Mouse (Mus musculus) T-cell, adult 2 months (primary cell): ENCODE measurements around the gene Synpo2l.
"Not testable (repeated sequence)": the region's sequence is repeated elsewhere in the genome, so short reads cannot be mapped to it uniquely, and the experiment has no call there.

ENCODE experiments used
- DNase-seq: peaks from one replicate; pipeline ENCODE4 v3.0.0; 2022; ENCODE audit warnings: low spot score

The Synpo2l gene

GRCm38 (mm10) chr14:20668154-20668810 is at the start of gene Synpo2l:
Synpo2l (minus strand) TSS chr14:20668354.
- DNase-seq: no peak

DNA sequence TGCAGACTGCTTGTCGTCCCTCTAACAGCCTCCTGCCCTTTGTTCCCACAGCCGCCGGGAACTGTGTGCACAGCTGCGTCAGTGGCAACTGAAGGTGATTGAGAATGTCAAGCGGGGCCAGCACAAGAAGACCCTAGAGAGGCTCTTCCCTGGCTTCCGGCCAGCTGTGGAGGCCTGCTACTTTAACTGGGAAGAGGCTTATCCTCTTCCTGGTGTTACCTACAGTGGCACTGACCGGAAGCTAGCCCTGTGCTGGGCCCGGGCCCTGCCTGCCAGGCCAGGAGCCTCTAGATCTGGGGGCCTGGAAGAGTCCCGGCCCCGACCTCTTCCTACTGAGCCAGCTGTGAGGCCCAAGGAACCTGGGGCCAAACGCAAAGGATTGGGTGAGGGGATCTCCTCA is 45.7 kb upstream of the Synpo2l start:
- DNase-seq: no peak

DNA sequence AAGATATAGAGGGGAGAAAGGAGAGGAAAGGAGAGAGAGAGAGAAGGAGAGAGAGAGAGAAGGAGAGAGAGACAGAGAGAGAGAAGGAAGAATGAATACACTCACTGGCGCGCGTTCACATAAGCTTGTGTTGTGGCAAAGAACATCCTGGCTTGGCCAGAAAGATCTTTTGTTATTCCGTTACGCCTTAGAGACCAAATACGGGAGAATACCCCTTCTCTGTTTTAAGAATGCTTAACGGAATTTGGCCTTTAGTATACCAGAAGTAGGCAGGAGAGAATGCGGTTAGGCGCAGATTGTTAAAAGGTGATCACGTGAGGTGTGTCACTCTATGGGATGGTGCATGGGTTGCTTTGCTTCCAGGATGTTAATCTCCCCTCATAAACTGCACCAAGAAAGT is 40.1 kb upstream of the Synpo2l start:
- peak; percentile 62 for DNase-seq

GRCm38 (mm10) chr14:20707201-20708190 is 39.3 kb upstream of the Synpo2l start, which contains the start of gene Zswim8:
Zswim8 (plus strand) TSS chr14:20707552.
- peak; percentile 62 for DNase-seq

- not testable (repeated sequence) for DNase-seq
Observed at GRCm38 (mm10) chr14:20703461-20703860, 35.3 kb upstream of the Synpo2l start.

- peak; percentile 73 for DNase-seq
Observed at GRCm38 (mm10) chr14:20702741-20703381, 34.7 kb upstream of the Synpo2l start, which contains the start of gene Chchd1. Chchd1 (plus strand) TSS chr14:20703006.

DNA sequence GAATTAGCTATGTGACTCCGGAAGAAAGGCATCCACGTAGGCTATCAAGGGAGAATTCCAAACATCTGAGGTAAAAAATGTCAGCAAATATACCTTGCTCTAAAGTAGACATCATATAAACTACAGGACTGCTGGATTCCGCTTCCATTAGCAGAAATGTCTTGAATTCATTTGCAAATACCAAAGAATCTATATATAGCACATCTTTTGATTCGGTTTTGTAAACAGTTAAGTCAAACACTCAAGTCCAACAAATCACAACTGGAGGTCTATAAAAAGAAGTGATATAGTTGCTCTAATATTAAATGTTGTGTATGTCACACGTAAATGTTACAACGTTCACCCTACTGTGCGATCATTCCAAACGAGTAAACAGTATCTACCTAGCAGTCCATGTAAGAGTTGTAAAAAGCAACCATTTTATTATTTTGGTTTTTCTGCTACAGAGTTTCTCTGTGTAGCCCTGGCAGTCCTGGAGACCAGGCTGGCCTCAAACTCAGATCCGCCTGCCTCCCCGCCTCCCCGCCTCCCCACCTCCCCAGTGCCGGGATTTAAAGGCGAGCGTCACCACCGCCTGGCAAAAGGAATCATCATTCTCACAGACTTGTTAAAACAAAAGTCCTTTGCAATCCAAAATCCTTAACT is 34.1 kb upstream of the Synpo2l start:
- no peak for DNase-seq

GRCm38 (mm10) chr14:20701554-20701953 is 33.4 kb upstream of the Synpo2l start:
- no peak for DNase-seq

DNA sequence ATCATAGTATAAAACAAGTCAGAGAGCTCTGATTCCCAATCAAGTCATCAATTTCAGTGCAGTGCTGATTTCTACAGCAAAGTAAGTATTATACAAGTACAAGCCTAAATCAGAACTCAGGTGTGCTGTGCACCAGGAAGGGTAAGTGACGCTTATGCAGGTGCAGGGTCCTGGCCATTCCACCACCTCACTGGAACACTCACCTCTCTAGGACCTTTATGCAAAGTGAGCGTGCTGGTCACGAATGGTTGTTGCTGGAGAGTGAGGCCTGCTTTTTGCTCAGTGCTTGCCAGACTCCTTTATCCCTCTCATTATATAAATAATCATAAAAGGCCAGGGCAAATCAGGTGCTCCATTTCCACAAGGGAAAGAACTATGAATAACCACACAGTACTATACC is 32.2 kb upstream of the Synpo2l start:
- DNase-seq: no peak

GRCm38 (mm10) chr14:20698515-20698914 is 30.4 kb upstream of the Synpo2l start:
- DNase-seq: no peak

DNA sequence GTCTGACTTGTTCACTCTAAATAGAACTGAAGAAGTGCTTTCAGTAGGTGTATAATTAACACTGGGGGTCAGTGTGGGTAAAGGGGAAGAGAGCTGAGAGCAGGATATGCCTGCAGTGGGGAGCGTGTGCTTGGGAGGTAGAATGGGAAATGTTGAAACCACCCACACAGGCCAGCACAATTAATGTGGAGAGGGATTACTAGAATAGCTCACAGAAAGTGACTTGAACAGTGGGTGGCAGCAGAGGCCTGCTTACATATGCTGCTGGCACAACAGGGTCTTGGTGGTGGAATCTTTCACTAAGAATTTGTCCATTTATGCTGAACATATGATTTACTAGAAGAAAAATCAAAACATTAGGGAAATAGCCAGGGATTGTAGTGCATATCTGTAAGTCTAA is 28.8 kb upstream of the Synpo2l start:
- peak; percentile 46 for DNase-seq

DNA sequence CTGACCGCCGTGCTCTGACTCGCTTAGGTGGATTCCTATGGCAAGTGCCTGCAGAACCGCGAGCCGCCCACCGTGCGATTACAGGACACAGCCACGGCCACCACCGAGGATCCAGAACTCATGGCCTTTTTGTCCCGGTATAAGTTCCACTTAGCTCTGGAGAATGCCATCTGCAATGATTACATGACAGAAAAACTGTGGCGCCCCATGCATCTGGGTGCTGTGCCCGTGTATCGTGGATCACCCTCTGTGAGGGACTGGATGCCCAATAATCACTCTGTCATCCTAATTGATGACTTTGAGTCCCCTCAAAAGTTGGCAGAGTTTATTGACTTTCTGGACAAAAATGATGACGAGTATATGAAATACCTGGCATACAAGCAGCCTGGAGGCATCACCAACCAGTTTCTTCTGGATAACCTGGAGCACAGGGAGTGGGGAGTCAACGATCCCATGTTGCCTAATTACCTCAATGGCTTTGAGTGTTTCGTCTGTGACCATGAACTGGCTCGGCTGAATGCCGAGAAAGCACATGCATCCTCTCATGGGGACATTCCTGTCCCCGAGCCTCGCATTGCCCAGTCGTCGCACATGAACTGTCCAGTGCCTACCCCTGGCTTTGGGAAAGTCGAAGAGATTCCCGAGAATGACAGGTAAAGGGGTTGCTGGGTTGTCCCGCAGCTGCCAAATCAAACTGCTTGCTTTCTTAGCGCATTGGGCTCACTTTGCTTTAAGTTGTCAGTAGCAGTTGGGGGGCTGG is 27.8 kb upstream of the Synpo2l start:
- no peak for DNase-seq

GRCm38 (mm10) chr14:20694884-20695760 is 27.0 kb upstream of the Synpo2l start, which contains the start of gene Fut11:
Fut11 (plus strand) TSS chr14:20694968.
- peak; percentile 87 for DNase-seq

DNA sequence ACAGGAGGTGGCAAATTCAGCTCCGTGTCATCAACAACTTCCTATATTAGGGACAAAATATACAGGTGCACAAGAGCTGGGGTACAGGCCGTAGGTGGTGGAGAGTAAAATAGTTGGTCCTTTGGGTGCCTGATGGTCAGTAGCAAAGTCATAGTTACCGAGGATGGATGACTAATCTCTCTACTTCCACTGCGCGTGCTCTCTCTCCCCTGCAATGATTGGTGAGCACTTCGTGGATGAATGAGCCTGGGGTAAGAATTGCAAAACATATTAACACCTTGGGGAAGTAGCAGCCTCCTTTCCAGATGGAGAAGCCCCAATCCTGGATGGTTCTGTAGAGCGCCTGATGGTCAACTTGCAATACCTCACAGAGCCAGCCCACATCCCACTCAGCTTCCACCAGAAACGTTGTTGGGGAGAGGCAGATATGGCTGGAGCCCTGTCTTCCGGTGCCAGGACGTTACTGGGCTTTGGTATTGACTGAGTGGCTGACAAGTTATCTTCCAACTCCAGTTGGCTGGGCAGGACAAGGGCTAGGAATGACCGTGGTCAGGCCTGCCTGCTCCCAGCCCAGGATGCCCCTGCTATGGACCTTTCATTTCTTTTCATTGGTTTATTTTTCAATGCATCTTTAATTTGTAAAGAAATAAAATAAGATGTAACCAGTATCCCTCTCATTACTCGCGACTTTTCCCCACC is 26.2 kb upstream of the Synpo2l start:
- DNase-seq: no peak

DNA sequence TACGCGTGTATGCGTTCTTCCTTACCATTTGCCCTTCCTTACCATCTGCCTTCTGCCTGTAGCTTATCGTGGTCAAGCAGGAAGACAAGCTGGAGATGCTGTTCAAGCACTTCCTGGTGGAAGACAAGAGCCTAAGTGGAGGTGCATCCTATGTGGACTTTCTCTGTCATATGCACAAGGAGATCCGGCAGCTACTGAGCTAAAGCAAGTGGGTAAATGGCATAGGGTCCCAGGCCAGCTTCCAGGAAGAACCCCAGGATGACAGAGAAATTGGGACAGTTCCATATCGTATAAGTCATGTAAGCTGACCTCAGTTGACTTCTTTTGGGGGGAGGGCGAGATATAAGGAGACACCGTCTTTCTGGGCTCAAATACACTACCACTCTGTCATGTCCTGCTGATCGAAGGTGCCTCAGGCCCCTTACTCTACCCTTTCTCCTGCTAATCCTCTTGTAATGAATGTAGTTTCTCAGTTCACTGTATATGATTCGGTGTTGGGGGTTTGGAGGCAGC is 25.5 kb upstream of the Synpo2l start:
- no peak for DNase-seq

DNA sequence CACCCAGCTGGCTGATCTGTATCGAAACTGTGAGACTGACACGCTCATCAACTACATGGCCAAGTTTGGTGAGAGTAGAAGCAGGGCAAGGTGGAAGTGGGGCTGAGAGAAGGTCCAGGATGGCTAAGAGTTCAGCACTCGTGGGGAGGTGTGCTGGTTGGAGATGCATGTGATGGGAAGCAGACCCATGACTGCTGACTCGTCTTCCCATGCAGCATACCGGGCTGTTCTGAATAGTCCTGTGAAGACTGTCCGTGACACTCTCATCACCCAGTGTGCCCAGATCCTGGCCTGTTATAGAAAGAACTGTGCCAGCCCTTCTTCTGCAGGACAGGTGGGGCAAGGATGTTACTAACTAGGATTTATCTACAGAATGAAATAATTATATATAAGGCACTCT is 23.6 kb upstream of the Synpo2l start:
- no peak for DNase-seq

- no peak for DNase-seq
Observed at GRCm38 (mm10) chr14:20689009-20689408, 20.9 kb upstream of the Synpo2l start.

DNA sequence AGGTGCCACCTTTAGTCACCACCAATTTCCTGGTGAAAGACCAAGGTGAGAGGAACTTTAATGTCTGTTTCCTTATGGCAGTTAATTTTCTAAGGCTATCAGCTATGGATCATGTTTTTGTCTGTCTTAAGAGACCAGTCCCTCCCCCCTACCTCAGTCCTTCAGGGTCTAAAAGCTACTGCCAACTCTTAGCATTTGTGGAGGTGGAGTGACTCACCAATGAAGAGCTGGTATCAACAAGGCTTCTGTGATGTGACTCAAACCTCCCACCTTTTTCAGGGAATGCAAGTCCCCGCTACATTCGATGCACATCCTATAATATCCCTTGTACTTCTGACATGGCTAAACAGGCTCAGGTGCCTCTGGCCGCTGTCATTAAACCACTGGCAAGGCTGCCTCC is 18.4 kb upstream of the Synpo2l start:
- no peak for DNase-seq

GRCm38 (mm10) chr14:20682498-20682897 is 14.3 kb upstream of the Synpo2l start:
- peak; percentile 87 for DNase-seq
